Mouse (Mus musculus) cortical plate, adult 2 months (tissue): ENCODE data around the gene Vdac1.

Experiments
- CTCF ChIP-seq: fragments of 200-500 bp; IDR thresholded peaks from 2 replicates; pipeline ENCODE4 v1.5.1; 2011; ENCODE audit warnings: mild to moderate bottlenecking, control low read depth, low read length; ENCODE audit not compliant: insufficient read depth; ENCODE audit errors: extremely low read depth
- POLR2A ChIP-seq: fragments of 200-500 bp; IDR thresholded peaks from 2 replicates; pipeline ENCODE4 v1.6.1; 2011; ENCODE audit warnings: mild to moderate bottlenecking, low read length, control low read depth; ENCODE audit not compliant: insufficient read depth; ENCODE audit errors: extremely low read depth

GRCm38 (mm10) chr11:52352271-52352670 is 8.4 kb upstream of the Vdac1 start:
- TF ChIP-seq CTCF (no peak), POLR2A (no peak)
